ENCODE assay signal across 12 mouse cellular contexts in genomic region chr9:21449710-21450109, GRCm38 (mm10). TPM values are rescaled to one million over a fixed set of nuclear protein-coding genes. Genes with fewer than 3 reads are reported as not detected.
DNase-seq lines count a peak whose midpoint lies in the region; TF ChIP-seq lines count a peak whose summit lies in the region.
"Had no signal": no experiment of that assay in that cellular context is flagged by ENCODE, and none has a peak within 500 bp of the region (broad histone marks: within the 10 kb centered on the region; RNA-seq: fewer than 3 reads in every experiment).

No protein-coding gene starts in this region.

- H3K36me3 ChIP-seq in small intestine, adult 2 months (ENCODE audit: control insufficient read depth, insufficient read depth, low read length): peaks cover 6% of the 10 kb centered on the region; the same call in 1 of the 2 replicates
- H3K36me3 ChIP-seq: forebrain, embryonic 15.5 days had no signal

- peak overlapping the region; percentile 88 for H3K27ac ChIP-seq in gastrocnemius, adult 2 months
- peak overlapping the region; percentile 9; the same call in 1 of the 2 replicates for H3K27ac ChIP-seq in layer of hippocampus, adult 2 months
- H3K27ac ChIP-seq in small intestine, adult 2 months (ENCODE audit: insufficient read depth, low read depth, low read length): peak overlapping the region; percentile 45
- H3K27ac ChIP-seq: forebrain, embryonic 15.5 days had no signal

- H3K27me3 ChIP-seq in small intestine, adult 2 months (ENCODE audit: control insufficient read depth, insufficient read depth, low read length): no peaks in the 10 kb centered on the region
- H3K27me3 ChIP-seq: forebrain, embryonic 15.5 days had no signal

- no peak for DNase-seq in gastrocnemius, adult 2 months
- no peak for DNase-seq in gastrocnemius, postnatal 4 days (ENCODE audit: low spot score in 2 of 2)
- no peak for DNase-seq in layer of hippocampus, adult 2 months (ENCODE audit: low spot score in 2 of 2)
- DNase-seq in layer of hippocampus, postnatal 25 days (ENCODE audit: extremely low spot score in 1 of 2, low spot score in 1 of 2): no peak
- peak; percentile 59 for DNase-seq in T-cell, adult 2 months (ENCODE audit: low spot score)
- no peak for DNase-seq in ovary, adult 18-20 months (ENCODE audit: low spot score)
- no peak for DNase-seq in frontal cortex, postnatal 14 days (ENCODE audit: low spot score in 2 of 2)
- DNase-seq: gastrocnemius, postnatal 25 days; midbrain, embryonic 14.5 days; right cerebral cortex, postnatal 4 days had no signal

- TF ChIP-seq POLR2A in small intestine, adult 2 months (IDR thresholded peaks at IDR 0.05; ENCODE audit: low read depth, low read length): no peak

- no peak overlapping the region for H3K4me3 ChIP-seq in gastrocnemius, adult 2 months
- no peak overlapping the region for H3K4me3 ChIP-seq in layer of hippocampus, adult 2 months
- H3K4me3 ChIP-seq in small intestine, adult 2 months (ENCODE audit: low read depth, low read length): no peak overlapping the region
- H3K4me3 ChIP-seq: forebrain, embryonic 15.5 days had no signal

- intact Hi-C loops in gastrocnemius, adult 2 months (cut with DNase I): loop anchor here (2.0 kb wide), 1 partner anchor 21 kb away; no protein-coding TSS in a partner anchor

- no peak for TF ChIP-seq CTCF in gastrocnemius, adult 2 months (IDR thresholded peaks at IDR 0.05)
- TF ChIP-seq CTCF in layer of hippocampus, adult 2 months (conservative IDR thresholded peaks at IDR 0.05): no peak
- TF ChIP-seq CTCF in small intestine, adult 2 months (IDR thresholded peaks at IDR 0.05; ENCODE audit: extremely low read depth, insufficient read length, insufficient replicate concordance, low read depth, low read length): no peak

- peaks cover 37% of the 10 kb centered on the region for H3K4me1 ChIP-seq in small intestine, adult 2 months (ENCODE audit: control insufficient read depth, insufficient read depth, insufficient read length, low read length)
- H3K4me1 ChIP-seq: forebrain, embryonic 15.5 days had no signal

- whole genome bisulfite sequencing in small intestine, adult 2 months: 18% methylated on average over 2 of the region's 2 CpGs

RNA-seq across cellular contexts. Expression of gene Dnm2, which starts 25.0 kb away (rescaled TPM):
- total RNA-seq in gastrocnemius, adult 2 months (2021): 10 to 100 TPM; 38.2 to 41.8 TPM
- 10 to 100 TPM; 75.0 to 86.0 TPM for total RNA-seq in gastrocnemius, postnatal 4 days (2021)
- 10 to 100 TPM; 58.0 to 69.6 TPM for total RNA-seq in layer of hippocampus, adult 2 months (2021)
- total RNA-seq in layer of hippocampus, postnatal 25 days (2021): 10 to 100 TPM; 55.2 to 77.1 TPM
- 179 and 517 TPM in 2 replicates for polyA plus RNA-seq in small intestine, adult 2 months (2012; rRNA removed)

RNA-seq across cellular contexts. Expression of gene Qtrt1, which starts 38.1 kb away (rescaled TPM):
- 1 to 10 TPM; 7.0 to 8.4 TPM for total RNA-seq in gastrocnemius, adult 2 months (2021)
- total RNA-seq in gastrocnemius, postnatal 4 days (2021): 10 to 100 TPM; 15.1 to 18.5 TPM
- 10 to 100 TPM; 31.2 to 46.2 TPM for total RNA-seq in layer of hippocampus, adult 2 months (2021)
- 10 to 100 TPM; 21.4 to 31.6 TPM for total RNA-seq in layer of hippocampus, postnatal 25 days (2021)
- 30.1 and 32.8 TPM in 2 replicates for polyA plus RNA-seq in small intestine, adult 2 months (2012; rRNA removed)

Comparison
In these comparisons a context has a peak if more than half of its experiments do, and no peak if none do; other contexts are left out.
1. H3K27ac ChIP-seq: peak in every context shown above with its lines; median percentile 88 in gastrocnemius, adult 2 months; 45 in small intestine, adult 2 months; 9 in layer of hippocampus, adult 2 months.